Mouse (Mus musculus): ENCODE data around the gene Zfp69.

The Zfp69 gene

DNA sequence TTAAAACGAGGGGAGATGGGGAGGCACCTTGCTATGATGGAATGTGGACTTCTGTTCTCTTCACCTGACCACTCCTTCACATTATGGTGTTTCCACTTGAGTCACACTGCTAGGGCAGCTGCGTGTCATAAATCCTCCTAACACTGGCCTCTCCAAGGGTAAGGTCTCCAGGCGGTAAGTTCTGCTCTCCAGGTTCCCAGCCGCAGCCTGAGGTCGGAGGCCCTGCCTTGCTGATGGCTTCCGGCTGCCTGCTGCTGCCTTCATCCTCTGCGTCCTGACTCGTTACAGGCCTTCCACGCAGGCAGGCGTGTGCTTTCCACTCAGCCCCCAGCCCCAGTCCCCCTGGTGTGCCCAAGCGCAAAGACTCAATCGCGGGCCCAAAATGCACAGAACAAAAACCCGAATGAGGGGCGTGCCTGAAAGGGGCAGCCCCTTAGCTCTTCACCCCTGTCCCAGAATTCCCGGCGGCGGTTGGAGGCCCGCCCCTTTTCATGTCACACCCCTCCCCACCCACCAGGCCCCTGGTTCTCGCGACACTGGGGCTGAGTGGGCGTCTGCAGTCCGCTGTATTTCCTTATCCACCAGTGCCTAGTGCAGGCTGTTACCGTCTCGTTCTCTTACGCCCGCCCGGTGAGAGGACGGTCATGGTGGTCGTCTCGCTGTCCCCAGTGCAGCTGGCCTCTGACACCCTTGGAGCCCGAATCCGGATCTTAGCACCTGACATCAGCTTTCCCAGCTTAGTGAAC, 26.8 kb downstream of the Zfp69 start, which contains the start of gene Exo5:
TSS of gene Exo5 (minus strand) at position 464 of the 746 bp plus-strand sequence.
- DNase-seq (ENCODE audit: low spot score): peak; percentile 97

DNA sequence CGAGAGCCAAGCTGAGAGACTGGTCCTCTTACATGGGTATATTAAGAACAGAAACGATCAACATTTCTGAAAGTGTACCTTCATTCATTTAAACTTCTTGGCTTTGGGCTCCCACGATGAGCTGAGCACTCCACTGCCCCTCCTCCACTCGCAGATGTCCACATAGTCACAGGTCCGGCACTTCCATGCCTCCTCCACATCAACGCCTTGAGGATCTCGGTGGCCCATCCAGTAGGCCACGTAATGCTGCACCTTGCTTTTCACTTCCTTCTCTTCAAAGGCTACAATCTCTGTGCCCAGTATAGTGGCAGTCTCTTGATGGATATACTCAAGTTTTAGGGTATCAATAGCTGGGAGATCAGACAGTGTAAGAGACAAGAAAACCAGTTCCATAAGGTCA, 30.0 kb downstream of the Zfp69 start:
- no peak for DNase-seq (ENCODE audit: low spot score)

DNA sequence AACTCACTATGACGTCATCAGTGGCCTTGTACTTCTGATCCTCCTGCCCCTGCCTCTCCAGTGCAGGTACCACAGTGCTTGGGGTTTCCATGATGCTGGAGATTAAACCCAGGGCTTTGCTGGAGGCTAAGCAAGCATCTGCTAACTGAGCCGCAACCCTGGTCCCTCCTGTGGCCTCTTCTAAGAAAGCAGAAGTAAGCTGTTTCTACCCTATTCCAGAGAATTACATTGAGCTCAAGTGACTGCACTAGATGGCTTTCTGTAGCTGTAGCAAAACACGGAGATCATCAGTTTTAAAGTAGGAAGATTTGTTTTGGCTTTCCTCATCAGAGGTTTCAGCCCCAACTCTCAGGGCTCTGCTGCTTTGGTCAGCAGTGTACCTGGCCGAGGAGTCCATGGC, 37.0 kb downstream of the Zfp69 start:
- no peak for DNase-seq (ENCODE audit: low spot score)

DNA sequence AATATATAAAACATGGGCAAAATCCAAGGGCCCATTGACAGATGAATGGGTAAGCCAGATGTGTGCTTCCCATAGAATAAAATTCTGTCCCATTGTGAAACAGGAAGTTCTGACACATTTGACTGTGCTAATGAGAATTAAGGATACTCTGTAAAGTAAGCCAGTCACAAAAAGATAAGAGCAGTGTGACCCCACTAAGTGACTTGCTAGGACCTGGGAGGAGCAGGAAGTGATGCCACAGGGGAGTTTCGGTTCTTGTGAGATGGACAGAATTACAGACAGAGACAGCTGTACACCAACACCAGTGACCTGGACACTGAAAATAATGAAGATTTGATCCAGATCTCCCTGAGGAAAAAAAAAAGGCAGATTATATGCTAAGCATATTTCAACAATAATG, 37.6 kb downstream of the Zfp69 start:
- DNase-seq (ENCODE audit: low spot score): no peak

DNA sequence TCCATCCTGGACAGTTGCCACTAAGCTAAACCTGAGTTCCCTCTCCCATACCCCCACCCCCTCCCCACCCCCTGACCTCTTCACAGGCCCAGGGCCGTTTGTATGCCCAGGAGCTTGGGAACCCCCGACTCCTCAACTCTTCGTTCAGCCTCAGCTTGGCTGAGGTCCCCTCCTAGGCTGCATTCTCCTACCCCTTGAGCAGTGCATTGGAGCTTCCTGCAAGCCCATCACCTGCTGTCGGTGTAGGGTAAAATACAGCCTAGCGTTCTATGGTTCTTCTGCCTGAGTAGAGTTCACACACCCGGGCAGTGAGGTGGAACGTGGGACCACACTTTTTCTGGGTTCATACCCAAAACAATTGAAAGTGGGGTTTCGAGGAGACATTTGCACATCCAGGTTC, 38.1 kb downstream of the Zfp69 start:
- DNase-seq (ENCODE audit: low spot score): no peak

DNA sequence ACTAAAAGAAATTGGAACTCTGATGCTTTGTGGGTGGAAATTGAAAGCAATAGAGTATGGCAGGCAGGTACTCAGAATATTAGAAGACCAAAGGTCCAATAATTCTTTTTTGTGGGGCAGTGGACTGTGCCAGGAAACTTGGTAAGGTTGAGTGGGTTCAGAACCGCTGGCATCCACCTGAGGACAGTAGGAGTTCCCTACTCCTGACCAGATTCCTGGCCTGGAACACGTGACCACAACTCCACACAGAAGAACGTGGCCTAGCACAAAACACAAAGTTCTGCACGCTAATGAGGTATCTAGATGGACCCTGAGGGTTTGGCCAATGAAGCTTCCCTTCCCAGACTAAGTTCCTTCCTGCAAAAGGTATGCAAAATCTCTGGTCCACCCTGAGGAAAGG, 38.6 kb downstream of the Zfp69 start:
- DNase-seq (ENCODE audit: low spot score): no peak

DNA sequence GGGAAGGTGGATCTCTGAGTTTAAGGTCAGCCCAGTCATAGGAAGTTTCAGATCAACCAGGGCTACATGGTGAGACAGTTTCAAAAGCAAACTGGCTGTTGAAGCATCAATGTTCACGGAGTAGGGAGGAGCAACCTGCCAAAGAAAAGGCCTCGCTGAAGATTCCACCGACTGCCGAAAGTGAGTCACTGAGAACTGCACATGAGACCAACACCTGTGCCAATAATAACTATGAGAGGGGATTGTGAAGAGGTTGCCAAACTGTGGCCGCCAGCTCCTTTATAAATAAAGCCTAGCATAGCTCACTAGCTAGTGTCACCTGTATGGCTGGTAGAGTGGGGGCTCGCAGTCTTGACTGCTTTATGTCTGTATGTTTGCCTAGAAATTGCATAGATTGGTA, 40.4 kb downstream of the Zfp69 start:
- DNase-seq (ENCODE audit: low spot score): no peak

DNA sequence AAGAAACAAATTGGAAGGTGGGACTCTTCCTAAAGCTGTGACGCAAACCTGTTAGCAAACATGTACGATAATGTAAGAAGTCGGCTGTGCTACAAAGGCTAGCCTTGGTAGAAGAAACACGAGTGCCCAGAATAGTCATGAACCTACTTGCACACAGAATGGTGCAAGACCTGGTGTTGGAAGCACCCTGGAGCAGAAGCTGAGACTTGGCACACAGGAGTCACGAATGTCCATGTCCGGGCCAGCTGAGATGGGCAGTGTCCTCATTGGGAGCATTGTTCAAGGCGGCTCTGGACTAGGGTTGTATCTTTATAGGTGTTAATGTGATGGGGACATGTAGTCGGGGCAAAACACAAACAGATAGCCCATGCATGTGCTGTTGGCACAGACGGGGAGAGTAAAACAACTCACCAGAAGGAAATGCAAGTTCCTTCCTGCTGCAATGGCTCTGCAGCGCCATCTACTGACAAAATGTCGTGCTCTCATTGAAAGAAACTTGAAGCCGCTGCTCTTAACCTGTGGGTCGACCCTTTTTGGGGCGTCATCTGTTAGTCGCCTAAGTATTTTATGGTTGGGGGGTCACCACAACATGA, 41.8 kb downstream of the Zfp69 start:
- DNase-seq (ENCODE audit: low spot score): peak; percentile 90

DNA sequence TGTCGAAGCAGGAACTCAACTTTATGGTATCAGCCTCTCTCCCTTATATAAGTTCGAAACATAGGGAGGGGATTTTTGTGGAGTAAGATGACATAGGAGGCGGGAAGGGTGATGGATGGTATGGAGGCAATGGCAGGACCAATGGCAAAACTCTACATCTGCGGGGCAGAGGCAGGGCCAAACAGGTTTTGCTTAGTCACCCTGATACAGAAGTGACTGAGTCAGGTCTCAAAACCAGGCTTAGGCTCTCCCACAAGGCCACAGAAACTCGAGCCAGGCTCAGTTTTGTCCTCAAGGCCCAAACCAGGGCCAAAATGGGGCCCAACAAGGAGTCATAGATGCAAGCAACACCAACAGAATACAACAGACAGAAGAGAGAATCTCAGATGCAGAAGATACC, 45.9 kb downstream of the Zfp69 start:
- DNase-seq (ENCODE audit: low spot score): no peak

DNA sequence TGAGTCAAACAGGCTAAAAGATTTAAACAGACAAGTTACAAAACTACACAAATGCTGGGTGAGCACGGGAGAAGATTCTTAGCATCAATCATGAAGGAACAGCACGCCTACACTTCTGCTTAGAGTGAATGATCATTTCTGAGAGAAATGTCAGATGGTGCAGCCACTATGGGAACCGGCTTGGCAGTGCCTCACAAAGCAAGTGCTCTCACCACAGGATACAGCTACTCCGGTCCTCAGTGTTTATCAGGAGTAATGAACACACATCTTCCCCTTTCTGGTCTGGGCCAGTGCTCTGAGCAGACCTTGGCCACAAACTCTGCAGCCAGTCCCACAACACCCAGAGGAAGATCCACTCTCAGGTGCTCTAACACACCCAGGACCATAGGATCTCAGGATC, 47.0 kb downstream of the Zfp69 start:
- no peak for DNase-seq (ENCODE audit: low spot score)

DNA sequence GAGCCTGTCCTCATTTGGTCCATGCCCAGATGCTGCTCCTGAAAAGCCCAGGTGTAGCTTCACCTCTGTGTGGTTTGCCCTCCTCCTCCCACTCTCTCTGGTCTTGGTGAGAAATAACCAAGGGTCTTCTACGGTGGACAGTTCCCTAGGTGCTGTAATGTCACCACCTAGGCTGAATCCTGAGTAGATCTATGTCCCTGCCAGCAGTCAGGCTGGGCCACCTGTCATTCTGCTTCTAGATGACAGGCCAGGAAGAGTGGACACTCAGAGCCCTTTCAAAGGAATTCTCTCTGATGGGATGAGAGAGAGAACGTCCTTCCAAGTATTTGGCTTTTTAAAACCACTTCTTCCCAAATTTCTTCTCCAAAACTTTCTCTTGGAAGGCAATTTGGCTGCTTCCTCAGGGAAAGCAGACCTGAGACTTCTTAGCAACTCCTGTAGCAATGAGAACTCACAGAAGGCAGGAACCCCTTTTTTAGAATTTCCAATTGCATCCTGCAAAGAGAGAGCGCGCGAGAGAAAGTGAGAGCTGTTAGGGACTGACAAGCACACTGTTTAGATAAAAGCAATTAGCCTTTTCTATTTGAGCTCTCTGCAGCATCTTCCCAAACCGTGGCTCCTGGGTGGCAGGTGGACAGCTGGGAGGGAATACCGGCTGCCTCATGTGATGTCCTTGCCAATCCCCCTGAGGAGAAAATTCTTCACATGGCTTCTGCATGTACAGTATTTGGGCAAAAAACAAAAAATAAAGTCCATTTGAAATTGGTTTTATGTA, 55.5 kb downstream of the Zfp69 start:
- DNase-seq (ENCODE audit: low spot score): no peak

DNA sequence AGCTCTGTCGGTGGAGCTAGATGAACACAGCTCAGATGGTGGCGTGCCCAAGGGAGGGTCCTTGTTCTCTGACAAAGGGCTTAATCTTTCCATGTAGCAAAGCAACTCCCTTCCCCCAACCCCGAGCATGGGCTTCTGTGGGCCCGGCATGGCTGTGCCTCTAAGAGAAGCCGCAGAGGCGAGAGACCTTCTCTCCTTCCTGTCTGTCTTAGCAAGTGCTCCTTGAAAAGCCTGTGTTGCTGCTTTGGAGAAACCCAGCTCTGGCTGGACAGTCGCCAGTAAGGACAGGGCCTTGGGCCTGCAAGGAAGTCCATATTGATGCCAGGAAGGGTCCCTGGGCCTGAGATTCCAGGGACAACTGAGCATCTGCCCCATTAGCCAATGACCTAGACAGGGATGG, 56.3 kb downstream of the Zfp69 start:
- DNase-seq (ENCODE audit: low spot score): no peak

DNA sequence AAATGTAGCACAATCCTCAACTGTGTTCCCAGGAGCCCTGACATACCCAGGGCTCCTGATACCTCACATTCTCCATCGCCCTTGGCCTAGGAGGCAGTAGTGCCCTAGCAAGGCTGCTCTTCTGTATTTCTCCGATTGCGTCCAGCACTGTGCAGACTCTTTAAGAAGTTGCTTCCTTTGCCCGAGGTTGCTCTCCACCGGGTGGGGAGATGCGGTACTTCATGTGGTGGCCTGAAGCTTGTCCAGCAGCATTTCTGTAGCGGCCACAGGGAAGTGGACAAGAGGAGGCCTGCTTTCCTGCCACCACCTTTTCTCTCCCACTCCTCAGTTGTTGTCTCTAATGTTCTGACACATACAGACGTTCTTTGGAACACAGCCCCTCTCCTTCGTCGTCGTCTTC, 56.9 kb downstream of the Zfp69 start:
- no peak for DNase-seq (ENCODE audit: low spot score)

DNA sequence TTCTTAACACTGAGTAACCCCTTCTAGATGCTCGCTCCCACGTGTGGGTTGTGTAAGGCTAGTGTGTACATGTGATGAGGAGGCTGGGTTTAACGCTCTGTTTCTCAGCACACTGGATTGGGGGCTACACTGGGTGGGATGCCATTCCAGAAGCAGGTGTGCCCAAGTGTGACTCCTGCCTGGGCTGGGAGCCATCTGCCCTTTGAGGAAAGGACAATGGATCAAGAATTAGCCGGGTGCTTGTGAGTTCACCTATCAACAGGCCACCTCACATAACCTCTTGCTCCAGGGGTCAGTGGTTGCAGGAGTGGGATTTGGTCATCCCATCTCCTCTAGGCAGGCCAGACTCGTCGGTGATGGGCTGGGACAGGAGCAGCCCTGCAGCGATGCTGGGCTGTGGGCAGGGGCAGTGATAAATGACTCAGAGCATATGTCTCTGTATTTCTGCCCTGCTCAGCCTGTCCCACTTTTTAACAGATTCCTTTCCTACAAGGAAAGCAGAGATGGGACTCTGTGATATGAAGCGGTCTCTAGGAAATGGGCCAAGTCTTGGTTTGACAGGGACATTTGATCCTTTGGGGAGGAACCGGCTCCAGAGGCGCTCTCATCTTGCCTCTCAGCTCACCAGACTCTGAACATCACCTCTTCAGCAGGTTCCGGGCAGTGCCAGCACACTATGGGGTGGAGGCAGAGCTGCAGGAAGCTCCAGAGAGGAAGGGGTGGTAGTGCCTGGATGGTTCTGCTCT, 57.7 kb downstream of the Zfp69 start:
- DNase-seq (ENCODE audit: low spot score): no peak

DNA sequence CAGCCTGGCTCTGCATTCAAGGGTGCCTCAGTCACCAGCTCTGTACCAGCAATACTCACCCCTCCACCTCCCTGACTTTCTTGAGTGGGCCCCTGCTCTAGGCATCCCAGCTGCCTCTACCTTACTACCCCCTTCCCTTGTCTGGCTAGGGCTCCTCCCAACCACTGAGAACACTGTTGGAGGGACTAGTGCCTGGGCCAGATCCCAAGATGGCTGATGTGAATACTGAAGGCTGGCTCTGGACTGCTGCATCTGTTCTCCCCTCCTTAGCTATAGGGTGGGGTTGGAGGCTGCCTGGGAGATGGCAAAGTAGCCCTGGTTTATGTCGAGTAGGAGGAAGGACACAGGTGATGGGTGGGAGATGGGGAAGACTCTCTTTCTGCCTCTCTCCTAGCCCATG, 59.0 kb downstream of the Zfp69 start:
- no peak for DNase-seq (ENCODE audit: low spot score)

DNA sequence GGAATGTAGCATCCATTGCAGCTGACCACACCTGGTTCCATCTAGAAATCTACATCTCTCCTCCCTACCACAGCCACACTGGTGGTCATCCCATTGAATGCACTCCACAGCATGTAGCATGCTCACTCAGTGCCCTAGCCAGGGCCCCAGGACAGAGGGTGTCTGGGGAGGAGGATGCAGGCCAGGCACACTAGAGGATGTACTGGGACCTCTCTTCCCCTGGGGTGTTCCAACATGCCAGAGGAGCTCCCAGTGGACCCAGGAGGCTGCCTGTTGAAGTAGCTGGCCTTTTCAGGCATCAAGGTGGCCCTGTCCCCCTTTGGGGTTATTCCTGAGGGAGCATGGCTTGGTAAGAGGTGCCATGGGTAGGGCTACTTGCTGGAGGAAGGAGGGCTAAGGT, 59.5 kb downstream of the Zfp69 start:
- DNase-seq (ENCODE audit: low spot score): no peak

DNA sequence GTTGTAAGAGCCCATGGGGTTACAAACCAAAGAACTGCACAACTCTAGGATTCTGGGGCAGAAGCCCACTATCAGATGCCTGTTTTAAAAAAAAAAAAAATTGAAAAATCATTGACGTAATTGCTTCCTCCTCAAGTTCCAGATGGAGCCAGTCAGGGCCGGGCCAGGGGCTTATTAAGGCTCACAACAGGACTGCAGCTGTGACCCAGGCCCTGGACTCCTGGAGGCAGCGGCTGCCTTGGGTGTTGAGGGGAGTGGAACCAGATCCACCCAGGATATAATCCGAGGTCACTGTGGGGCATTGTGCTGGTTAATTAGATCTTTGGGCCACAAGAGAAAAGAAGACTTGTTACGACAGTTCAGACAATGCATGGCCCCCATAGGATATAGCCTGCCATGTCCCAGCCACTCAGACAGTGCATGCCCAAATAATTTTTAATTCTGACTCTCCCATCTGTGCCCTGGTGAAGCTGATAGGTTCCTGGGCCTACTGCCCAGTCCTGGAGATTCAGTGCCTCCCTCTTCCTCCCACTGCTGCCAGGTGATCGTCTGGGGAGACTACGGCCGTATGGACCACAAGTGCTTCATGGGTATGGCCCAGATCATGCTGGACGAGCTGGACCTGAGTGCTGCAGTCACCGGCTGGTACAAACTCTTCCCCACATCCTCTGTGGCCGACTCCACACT, 60.6 kb downstream of the Zfp69 start:
- DNase-seq (ENCODE audit: low spot score): peak; percentile 53

DNA sequence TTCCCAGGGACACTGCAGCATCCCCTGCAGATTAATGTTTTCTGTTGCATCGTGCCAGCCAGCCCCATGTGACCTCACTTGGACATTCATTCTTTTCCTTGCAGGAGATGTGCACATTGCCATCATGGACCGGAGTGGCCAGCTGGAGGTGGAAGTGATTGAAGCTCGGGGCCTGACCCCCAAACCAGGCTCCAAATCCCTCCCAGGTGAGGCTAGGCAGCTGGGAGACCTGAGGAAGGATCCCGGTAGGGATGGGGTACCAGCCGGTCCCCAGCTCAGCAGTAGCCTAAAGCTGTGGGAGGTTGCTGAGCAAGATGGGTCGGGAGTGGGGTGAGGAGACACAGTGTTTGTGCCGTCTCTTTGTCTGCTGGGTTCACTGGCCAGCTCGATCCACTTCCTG, 62.6 kb downstream of the Zfp69 start:
- no peak for DNase-seq (ENCODE audit: low spot score)

DNA sequence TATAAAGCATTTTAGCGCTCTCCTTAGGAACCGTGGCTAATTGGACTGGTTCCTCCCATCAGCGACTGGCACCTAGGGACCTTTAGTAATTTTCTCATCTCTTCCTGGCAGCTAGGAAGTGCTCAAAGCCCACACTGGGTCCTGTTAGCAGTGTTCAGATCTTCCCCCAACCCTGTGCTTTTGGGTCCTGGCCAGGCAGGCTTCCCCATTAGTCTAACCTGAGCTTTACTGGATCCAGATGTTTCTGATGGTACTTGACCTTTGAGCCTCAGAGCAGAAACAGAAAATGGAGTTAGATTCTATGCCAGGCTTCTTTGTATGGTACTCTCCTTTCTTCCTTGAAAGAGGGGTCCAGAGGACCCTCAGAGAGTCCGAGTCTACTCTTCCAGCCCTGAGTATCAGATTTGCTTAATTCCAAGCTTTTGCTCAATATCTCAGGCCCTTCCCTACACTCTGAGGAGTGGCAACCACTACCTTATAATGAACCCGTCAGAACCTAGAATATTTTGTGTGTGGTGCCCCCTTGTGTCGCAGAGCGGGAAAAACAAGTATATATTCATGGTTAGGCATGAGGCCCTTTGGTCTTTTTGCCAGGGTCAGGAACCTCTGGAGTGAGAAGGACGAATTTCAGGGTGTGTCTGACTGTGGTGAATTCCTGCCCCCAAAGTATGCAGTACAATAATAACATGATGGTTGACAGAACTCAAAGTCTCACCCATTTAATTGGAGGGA, 64.0 kb downstream of the Zfp69 start:
- DNase-seq (ENCODE audit: low spot score): peak; percentile 81

DNA sequence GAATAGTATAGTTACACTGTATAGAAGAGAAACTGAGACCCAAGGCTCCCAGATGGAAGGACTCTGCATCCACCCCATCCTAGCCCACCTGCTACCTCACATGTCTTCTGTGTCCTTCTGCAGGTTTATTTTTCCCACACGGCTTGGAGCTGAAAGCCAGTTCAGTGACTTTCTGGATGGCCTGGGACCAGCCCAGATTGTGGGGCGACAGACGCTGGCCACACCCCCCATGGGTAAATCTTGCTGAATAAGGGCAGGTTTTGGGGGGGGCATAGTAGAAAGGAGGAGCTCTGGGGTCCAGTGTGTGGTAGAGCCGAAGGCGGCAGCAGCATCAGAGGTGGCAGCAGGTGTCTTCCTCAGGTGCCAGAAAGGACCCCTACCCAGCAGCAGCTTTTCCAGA, 64.7 kb downstream of the Zfp69 start:
- no peak for DNase-seq (ENCODE audit: low spot score)

DNA sequence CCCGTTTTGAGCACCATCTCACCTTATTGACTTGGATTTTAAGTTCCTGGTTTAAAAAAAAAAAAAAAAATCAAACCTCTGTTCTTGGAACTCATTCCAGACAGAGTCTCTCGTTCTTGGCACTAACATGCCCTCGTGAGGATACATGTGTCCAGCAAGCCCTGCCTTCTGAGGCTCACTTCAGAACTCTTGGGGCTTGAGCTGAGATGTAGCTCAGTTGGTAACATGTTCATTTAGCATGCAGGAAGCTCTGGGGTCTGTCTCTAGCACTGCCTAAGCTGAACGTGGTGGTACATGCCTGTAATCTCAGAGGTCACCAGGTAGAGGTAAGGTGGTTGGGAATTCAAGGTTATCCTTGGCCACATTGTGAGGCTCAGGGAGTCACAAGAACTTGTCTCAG, 65.4 kb downstream of the Zfp69 start:
- no peak for DNase-seq (ENCODE audit: low spot score)
